12 mouse cellular contexts compared by ENCODE assay signal in the genomic region with DNA sequence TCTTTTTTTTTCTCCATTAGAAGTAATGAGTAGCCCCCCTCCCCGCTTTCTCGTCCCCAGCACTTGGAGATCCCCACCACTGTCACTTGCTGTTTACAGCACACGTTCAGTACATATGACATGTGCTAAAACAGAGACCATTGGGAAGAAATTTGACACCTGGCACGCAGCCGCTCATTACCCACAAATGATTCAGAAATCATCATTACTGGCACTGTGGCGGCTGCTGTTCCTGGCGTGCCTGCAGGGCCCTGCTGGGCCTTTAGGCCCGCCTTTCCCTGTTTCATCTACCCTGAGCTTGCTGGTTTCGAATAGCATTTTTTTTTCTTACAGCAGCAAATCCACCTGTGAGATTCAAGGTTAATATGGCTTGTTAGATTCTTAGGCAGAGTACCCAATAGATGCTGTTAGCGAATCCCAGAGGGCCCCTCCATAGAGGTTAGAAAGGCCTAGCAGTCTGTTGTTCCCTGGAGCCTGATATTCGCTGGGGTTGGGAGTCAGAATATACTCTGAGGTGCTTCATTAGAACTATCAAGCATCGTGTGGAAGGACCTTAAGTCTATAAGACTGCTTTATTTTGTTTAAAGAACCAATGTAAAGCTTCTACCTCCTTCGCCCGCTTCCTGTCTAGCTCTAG.
DNase-seq lines count a peak whose midpoint lies in the region; ATAC-seq and TF ChIP-seq lines count a peak whose summit lies in the region.
"Had no signal": no experiment of that assay in that cellular context is flagged by ENCODE, and none has a peak within 500 bp of the region (broad histone marks: within the 10 kb centered on the region; RNA-seq: fewer than 3 reads in every experiment).

No protein-coding gene starts in this region.

- no peak overlapping the region for H3K4me2 ChIP-seq in embryonic facial prominence, embryonic 15.5 days (replicated peaks)
- H3K4me2 ChIP-seq in midbrain, embryonic 12.5 days (replicated peaks) = no peak overlapping the region
- H3K4me2 ChIP-seq: heart, embryonic 15.5 days; liver, embryonic 12.5 days had no signal

- WGBS in cerebellum, adult 2 months = 43% methylated on average over 14 of the region's 14 CpGs
- WGBS in embryonic facial prominence, embryonic 15.5 days = 48% methylated on average over 14 of the region's 14 CpGs
- 75% methylated on average over 14 of the region's 14 CpGs for WGBS in midbrain, embryonic 12.5 days

- peak; percentile 34 to 43 for DNase-seq in layer of hippocampus, postnatal 10 days (ENCODE audit: low spot score in 2 of 2)
- no peak for DNase-seq in layer of hippocampus, adult 8-10 months (ENCODE audit: low spot score in 2 of 2)
- peak; percentile 43 to 49 for DNase-seq in cerebellum, adult 2 months
- DNase-seq in spleen, postnatal 4 days (ENCODE audit: low spot score in 2 of 2) = no peak
- DNase-seq in kidney, adult 11 months = no peak
- DNase-seq: layer of hippocampus, adult 9-11 months; thymus, adult 18-20 months had no signal

- no peak overlapping the region for H3K27ac ChIP-seq in cerebellum, adult 2 months (ENCODE audit: insufficient read depth, low read length)
- H3K27ac ChIP-seq in embryonic facial prominence, embryonic 15.5 days (replicated peaks) = no peak overlapping the region
- H3K27ac ChIP-seq in midbrain, embryonic 12.5 days (replicated peaks) = peak overlapping the region; percentile 35; the same call in 1 of the 2 replicates
- H3K27ac ChIP-seq: heart, embryonic 15.5 days; liver, embryonic 12.5 days had no signal

- H3K27me3 ChIP-seq in cerebellum, adult 2 months (ENCODE audit: control insufficient read depth, insufficient read depth, low read length) = no peaks in the 10 kb centered on the region
- H3K27me3 ChIP-seq in embryonic facial prominence, embryonic 15.5 days = no peaks in the 10 kb centered on the region
- H3K27me3 ChIP-seq in midbrain, embryonic 12.5 days = no peaks in the 10 kb centered on the region
- H3K27me3 ChIP-seq: heart, embryonic 15.5 days; liver, embryonic 12.5 days had no signal

- no peak for TF ChIP-seq CTCF in cerebellum, adult 2 months (IDR thresholded peaks at IDR 0.05; ENCODE audit: borderline replicate concordance, insufficient read depth, low read depth, low read length)

- H3K4me1 ChIP-seq in cerebellum, adult 2 months (ENCODE audit: control insufficient read depth, insufficient read depth, low read length) = peaks cover 4% of the 10 kb centered on the region
- peaks cover 7% of the 10 kb centered on the region; the same call in 1 of the 2 replicates for H3K4me1 ChIP-seq in embryonic facial prominence, embryonic 15.5 days
- peaks cover 22% of the 10 kb centered on the region for H3K4me1 ChIP-seq in midbrain, embryonic 12.5 days
- H3K4me1 ChIP-seq: heart, embryonic 15.5 days; liver, embryonic 12.5 days had no signal

- H3K9me3 ChIP-seq in embryonic facial prominence, embryonic 15.5 days (replicated peaks) = no peaks in the 10 kb centered on the region
- H3K9me3 ChIP-seq in midbrain, embryonic 12.5 days = no peaks in the 10 kb centered on the region
- H3K9me3 ChIP-seq: heart, embryonic 15.5 days had no signal

- no peak for TF ChIP-seq POLR2A in cerebellum, adult 2 months (IDR thresholded peaks at IDR 0.05; ENCODE audit: borderline replicate concordance, insufficient read depth, low read length)

- H3K9ac ChIP-seq in embryonic facial prominence, embryonic 15.5 days = no peak overlapping the region
- H3K9ac ChIP-seq in midbrain, embryonic 12.5 days (replicated peaks) = peak overlapping the region; percentile 11; the same call in 1 of the 2 replicates
- H3K9ac ChIP-seq: heart, embryonic 15.5 days; liver, embryonic 12.5 days had no signal

- no peaks in the 10 kb centered on the region for H3K36me3 ChIP-seq in embryonic facial prominence, embryonic 15.5 days
- H3K36me3 ChIP-seq in midbrain, embryonic 12.5 days = no peaks in the 10 kb centered on the region
- H3K36me3 ChIP-seq: heart, embryonic 15.5 days; liver, embryonic 12.5 days had no signal

- peak; percentile 61 for ATAC-seq in embryonic facial prominence, embryonic 15.5 days (ENCODE audit: insufficient number of reproducible peaks, low FRiP score, low TSS enrichment, low read depth)
- 0 out of 2 replicates have a peak, but pooled peaks have one; percentile 29 for ATAC-seq in midbrain, embryonic 12.5 days (ENCODE audit: low FRiP score, low read depth)
- ATAC-seq: intestine, embryonic 16.5 days; liver, embryonic 12.5 days had no signal

- no peak overlapping the region for H3K4me3 ChIP-seq in cerebellum, adult 2 months (replicated peaks; ENCODE audit: insufficient read depth, low read depth, low read length)
- H3K4me3 ChIP-seq in embryonic facial prominence, embryonic 15.5 days (replicated peaks) = no peak overlapping the region
- H3K4me3 ChIP-seq in midbrain, embryonic 12.5 days = no peak overlapping the region
- H3K4me3 ChIP-seq: heart, embryonic 15.5 days; liver, embryonic 12.5 days had no signal

Comparison
In these comparisons a context has a peak if more than half of its experiments do, and no peak if none do; other contexts are left out.
1. DNase-seq: peak in layer of hippocampus, postnatal 10 days (2 of 2) and cerebellum, adult 2 months (2 of 2); none in layer of hippocampus, adult 8-10 months (0 of 2), spleen, postnatal 4 days (0 of 2) and kidney, adult 11 months (single experiment).